Mouse (Mus musculus): Measurements from ENCODE around the gene Zdhhc8.

- TF ChIP-seq POLR2A (IDR thresholded peaks at IDR 0.05; ENCODE audit: low read depth, low read length) (no peak), CTCF (IDR thresholded peaks at IDR 0.05; ENCODE audit: extremely low read depth, insufficient read length, insufficient replicate concordance, low read depth, low read length) (no peak)
Measured at GRCm38 (mm10) chr16:18202061-18202460, 32.9 kb downstream of the Zdhhc8 start.

Data from small intestine, adult 2 months (tissue).